Mouse (Mus musculus) heart, adult 2 months (tissue): ENCODE results near the gene Gdi1.

Experiments used
- CTCF ChIP-seq: fragments of 200-600 bp; IDR thresholded peaks from 2 replicates; pipeline ENCODE4 v1.8.1; 2022; ENCODE audit warnings: antibody characterized with exemption, mild to moderate bottlenecking, moderate library complexity
- EP300 ChIP-seq: fragments of 200-500 bp; IDR thresholded peaks from 2 replicates; pipeline ENCODE4 v1.6.1; 2011; ENCODE audit warnings: low read depth, low read length, control low read depth; ENCODE audit not compliant: insufficient read depth
- POLR2A ChIP-seq: fragments of 200-500 bp; IDR thresholded peaks from 2 replicates; pipeline ENCODE4 v1.6.1; 2011; ENCODE audit warnings: mild to moderate bottlenecking, low read depth, low read length, control low read depth; ENCODE audit not compliant: insufficient read depth

DNA sequence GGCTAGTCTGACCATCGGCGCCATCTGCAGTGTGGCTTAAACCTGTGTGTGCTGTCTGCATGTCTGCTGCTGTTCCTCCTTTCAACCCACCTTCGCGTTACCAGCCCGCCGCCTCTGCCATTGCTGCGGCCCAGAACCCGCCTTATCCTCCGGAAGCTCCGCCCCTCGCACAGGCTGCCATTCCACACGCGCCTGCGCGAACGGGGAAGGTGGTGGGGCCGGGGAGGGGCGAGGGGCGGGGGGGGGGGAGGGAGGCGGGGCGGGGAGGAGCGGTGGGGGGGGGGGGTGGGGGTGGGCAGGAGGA is 48.6 kb downstream of the Gdi1 start, which contains the start of gene Lage3:
- no peak for TF ChIP-seq EP300
- TF ChIP-seq CTCF = no peak
- peak; percentile 77 for TF ChIP-seq POLR2A
